In the genomic region with DNA sequence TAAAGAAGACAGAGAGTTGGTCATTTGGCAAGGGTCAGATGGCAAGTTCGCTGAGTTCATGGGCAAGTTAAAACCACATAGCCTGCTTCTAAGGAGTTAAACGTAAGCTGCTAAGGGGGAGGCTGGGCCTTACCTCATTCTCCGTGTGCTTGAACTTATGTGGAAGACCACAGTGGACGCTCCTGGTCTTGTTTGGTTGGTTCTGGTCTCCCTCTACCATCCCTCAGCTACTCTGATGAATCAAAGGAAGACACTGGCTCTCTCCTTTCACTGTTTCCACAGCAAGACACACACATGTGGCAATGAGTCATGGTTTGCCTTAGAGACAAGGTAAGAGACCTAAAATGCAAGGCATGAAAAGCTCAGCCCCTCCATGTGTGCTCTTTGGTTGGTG, we compare ENCODE assay signal across 20 mouse cellular contexts.
DNase-seq lines count a peak whose midpoint lies in the region; ATAC-seq and TF ChIP-seq lines count a peak whose summit lies in the region.
"Had no signal": no experiment of that assay in that cellular context is flagged by ENCODE, and none has a peak within 500 bp of the region (broad histone marks: within the 10 kb centered on the region; RNA-seq: fewer than 3 reads in every experiment).

No protein-coding gene starts in this region.

- H3K9ac ChIP-seq in liver, postnatal 0 days (replicated peaks): no peak overlapping the region
- H3K9ac ChIP-seq in liver, embryonic 11.5 days (ENCODE audit: low read depth, low read length): no peak overlapping the region
- H3K9ac ChIP-seq in intestine, postnatal 0 days (ENCODE audit: low read depth, low read length): no peak overlapping the region
- H3K9ac ChIP-seq: forebrain, postnatal 0 days; hindbrain, embryonic 14.5 days; limb, embryonic 12.5 days; liver, embryonic 13.5 days; midbrain, embryonic 13.5 days had no signal

- H3K9me3 ChIP-seq in liver, postnatal 0 days (ENCODE audit: low read length): no peaks in the 10 kb centered on the region
- no peaks in the 10 kb centered on the region for H3K9me3 ChIP-seq in liver, embryonic 11.5 days (ENCODE audit: control insufficient read depth, low read length)
- H3K9me3 ChIP-seq in intestine, postnatal 0 days (ENCODE audit: control insufficient read depth): no peaks in the 10 kb centered on the region
- H3K9me3 ChIP-seq: limb, embryonic 12.5 days; liver, embryonic 13.5 days; midbrain, embryonic 13.5 days had no signal

- H3K27ac ChIP-seq in liver, postnatal 0 days (ENCODE audit: low read depth): no peak overlapping the region
- H3K27ac ChIP-seq in liver, embryonic 11.5 days (ENCODE audit: low read depth, low read length): no peak overlapping the region
- H3K27ac ChIP-seq in intestine, postnatal 0 days (ENCODE audit: low read depth, low read length): no peak overlapping the region
- H3K27ac ChIP-seq: hindbrain, embryonic 14.5 days; limb, embryonic 12.5 days; liver, embryonic 13.5 days; midbrain, embryonic 13.5 days; stomach, postnatal 0 days had no signal

- DNase-seq in embryo, embryonic 10 days (ENCODE audit: low spot score): peak; percentile 29
- DNase-seq in embryo, embryonic 10.5 days (ENCODE audit: low spot score): no peak
- no peak for DNase-seq in liver, postnatal 0 days
- DNase-seq in liver, embryonic 11.5 days (ENCODE audit: low spot score): no peak
- DNase-seq in c-Kit-positive CD71-negative TER-119-negative erythroid progenitor cells, embryonic 14.5 days (ENCODE audit: low read depth): peak; percentile 8
- DNase-seq in left cerebral cortex, postnatal 36 days (ENCODE audit: low spot score in 2 of 2): no peak
- DNase-seq: cerebellum, adult 9-11 months; forebrain, postnatal 0 days; heart, postnatal 14 days; liver, embryonic 13.5 days had no signal

- TF ChIP-seq EP300 in liver, postnatal 0 days (IDR thresholded peaks at IDR 0.05; ENCODE audit: low read depth): 0 out of 2 replicates have a peak, but pooled peaks have one; percentile 2

- H3K4me3 ChIP-seq in liver, postnatal 0 days (ENCODE audit: low read depth, low read length): no peak overlapping the region
- no peak overlapping the region for H3K4me3 ChIP-seq in liver, embryonic 11.5 days (ENCODE audit: low read depth, low read length)
- no peak overlapping the region for H3K4me3 ChIP-seq in intestine, postnatal 0 days (ENCODE audit: low read depth, low read length)
- H3K4me3 ChIP-seq: limb, embryonic 12.5 days; liver, embryonic 13.5 days; midbrain, embryonic 13.5 days had no signal

- intact Hi-C loops in left cerebral cortex, postnatal 36 days (cut with DNase I): no loop called here

- no peaks in the 10 kb centered on the region; the same call in 1 of the 2 replicates for H3K4me1 ChIP-seq in liver, postnatal 0 days (ENCODE audit: insufficient read depth)
- H3K4me1 ChIP-seq in liver, embryonic 11.5 days (replicated peaks; ENCODE audit: control insufficient read depth, insufficient read depth, low read length): 0 out of 2 replicates have a peak, but pooled peaks cover 2% of the 10 kb centered on the region
- no peaks in the 10 kb centered on the region for H3K4me1 ChIP-seq in intestine, postnatal 0 days (replicated peaks; ENCODE audit: control insufficient read depth, insufficient read depth, low read length)

- no peak for TF ChIP-seq CTCF in liver, postnatal 0 days (IDR thresholded peaks at IDR 0.05; ENCODE audit: low read depth)
- TF ChIP-seq CTCF in intestine, postnatal 0 days (IDR thresholded peaks at IDR 0.05; ENCODE audit: low read depth): no peak

- H3K4me2 ChIP-seq in liver, postnatal 0 days (ENCODE audit: low read depth, low read length): no peak overlapping the region
- no peak overlapping the region for H3K4me2 ChIP-seq in liver, embryonic 11.5 days
- no peak overlapping the region for H3K4me2 ChIP-seq in intestine, postnatal 0 days (replicated peaks; ENCODE audit: low read depth)
- H3K4me2 ChIP-seq: heart, embryonic 11.5 days; hindbrain, embryonic 14.5 days; limb, embryonic 12.5 days; liver, embryonic 13.5 days; midbrain, embryonic 13.5 days had no signal

- 41% methylated on average over 4 of the region's 4 CpGs for WGBS in liver, postnatal 0 days (ENCODE audit: insufficient replicate concordance)
- WGBS in liver, embryonic 11.5 days: 38% methylated on average over 4 of the region's 4 CpGs
- WGBS in intestine, postnatal 0 days: 55% methylated on average over 4 of the region's 4 CpGs

- no peaks in the 10 kb centered on the region for H3K36me3 ChIP-seq in liver, postnatal 0 days (replicated peaks; ENCODE audit: insufficient read depth, low read length)
- no peaks in the 10 kb centered on the region for H3K36me3 ChIP-seq in liver, embryonic 11.5 days (ENCODE audit: control insufficient read depth, insufficient read depth, low read length)
- H3K36me3 ChIP-seq in intestine, postnatal 0 days (ENCODE audit: control insufficient read depth, insufficient read depth): no peaks in the 10 kb centered on the region
- H3K36me3 ChIP-seq: limb, embryonic 12.5 days; liver, embryonic 13.5 days; midbrain, embryonic 13.5 days had no signal

- no peaks in the 10 kb centered on the region for H3K27me3 ChIP-seq in liver, postnatal 0 days (ENCODE audit: insufficient read depth, low read length)
- no peaks in the 10 kb centered on the region for H3K27me3 ChIP-seq in liver, embryonic 11.5 days (replicated peaks; ENCODE audit: control insufficient read depth, insufficient read depth, low read length)
- H3K27me3 ChIP-seq in intestine, postnatal 0 days (replicated peaks; ENCODE audit: control insufficient read depth, insufficient read depth, low read length): no peaks in the 10 kb centered on the region
- H3K27me3 ChIP-seq: CH12.LX; limb, embryonic 12.5 days; liver, embryonic 13.5 days; midbrain, embryonic 13.5 days had no signal

- ATAC-seq in liver, postnatal 0 days: no peak
- no peak for ATAC-seq in liver, embryonic 11.5 days (replicated peaks; ENCODE audit: low FRiP score)
- no peak for ATAC-seq in intestine, postnatal 0 days
- no peak for ATAC-seq in megakaryocyte, adult 5-6 weeks (ENCODE audit: poor library complexity, severe bottlenecking)
- ATAC-seq: activated CD4-positive, CD25-positive, alpha-beta regulatory T cell, adult 4 months; forebrain, postnatal 0 days; intestine, embryonic 16.5 days; midbrain, embryonic 13.5 days had no signal

Comparison
In these comparisons a context has a peak if more than half of its experiments do, and no peak if none do; other contexts are left out.
1. DNase-seq: peak in embryo, embryonic 10 days (single experiment) and c-Kit-positive CD71-negative TER-119-negative erythroid progenitor cells, embryonic 14.5 days (single experiment); none in embryo, embryonic 10.5 days (single experiment), liver, postnatal 0 days (single experiment), liver, embryonic 11.5 days (single experiment) and left cerebral cortex, postnatal 36 days (0 of 2).